Mouse (Mus musculus) inflammation-experienced regulatory T-cells, adult 16 weeks (primary cell): ENCODE results near the gene Chchd10. TPM values are rescaled to one million over a fixed set of nuclear protein-coding genes. Genes with fewer than 3 reads are reported as not detected.

Source experiments
- polyA plus RNA-seq: library from polyadenylated mRNA; unstranded; fragments of 100-300 nt; shearing (Covaris generic); gene quantifications from one replicate; pipeline ENCODE4 v1.2.1, GENCODE M21; 2017

Gene Chchd10
- 58.8 TPM for polyA plus RNA-seq

GRCm38 (mm10) chr10:75932891-75933290 is at the start of gene Chchd10:
TSS of gene Chchd10 (plus strand) at chr10:75933130.

GRCm38 (mm10) chr10:75893089-75893750 is 39.7 kb upstream of the Chchd10 start, which contains the start of gene Derl3:
TSS of gene Derl3 (plus strand) at chr10:75893413.

GRCm38 (mm10) chr10:75921026-75921725 is 11.8 kb upstream of the Chchd10 start, which contains the start of gene Smarcb1:
TSS of gene Smarcb1 (minus strand) at chr10:75921617.

GRCm38 (mm10) chr10:75935680-75936541 is 3.0 kb downstream of the Chchd10 start, which contains the start of gene Mmp11:
TSS of gene Mmp11 (minus strand) at chr10:75936496.

GRCm38 (mm10) chr10:75940520-75940919 is 7.6 kb downstream of the Chchd10 start, which contains the start of gene Gm867:
TSS of gene Gm867 (minus strand) at chr10:75940672.

GRCm38 (mm10) chr10:75942736-75943477 is 10.0 kb downstream of the Chchd10 start, which contains the start of gene Vpreb3:
TSS of gene Vpreb3 (plus strand) at chr10:75943057.

GRCm38 (mm10) chr10:75954381-75954811 is 21.5 kb downstream of the Chchd10 start, which contains the start of gene Gm5134:
TSS of gene Gm5134 (plus strand) at chr10:75954514.

Other genes with a start within 250 kb of the Chchd10 start
- 65.0 TPM for gene Cabin1, start 168.8 kb upstream of the Chchd10 start, polyA plus RNA-seq
- gene Ddt, start 159.7 kb upstream of the Chchd10 start, polyA plus RNA-seq = 77.2 TPM
- gene Gm20441, start 152.2 kb upstream of the Chchd10 start, polyA plus RNA-seq = not detected
- gene Gstt3, start 151.7 kb upstream of the Chchd10 start, polyA plus RNA-seq = 13.3 TPM
- gene Gstt1, start 134.5 kb upstream of the Chchd10 start, polyA plus RNA-seq = 0.66 TPM
- gene Gstt4, start 110.6 kb upstream of the Chchd10 start, polyA plus RNA-seq = not detected
- gene Gstt2, start 95.7 kb upstream of the Chchd10 start, polyA plus RNA-seq = 70.0 TPM
- gene Mif, start 72.9 kb upstream of the Chchd10 start, polyA plus RNA-seq = 618 TPM
- 2.0 TPM for gene Derl3, start 39.7 kb upstream of the Chchd10 start, polyA plus RNA-seq
- 112 TPM for gene Smarcb1, start 11.5 kb upstream of the Chchd10 start, polyA plus RNA-seq
- 10.4 TPM for gene Mmp11, start 3.4 kb downstream of the Chchd10 start, polyA plus RNA-seq
- not detected for gene Gm867, start 7.5 kb downstream of the Chchd10 start, polyA plus RNA-seq
- 0.98 TPM for gene Vpreb3, start 9.9 kb downstream of the Chchd10 start, polyA plus RNA-seq
- 1.9 TPM for gene Gm5134, start 21.4 kb downstream of the Chchd10 start, polyA plus RNA-seq
- gene Zfp280b, start 99.5 kb downstream of the Chchd10 start, polyA plus RNA-seq = 40.4 TPM
- gene Slc5a4b, start 177.8 kb downstream of the Chchd10 start, polyA plus RNA-seq = not detected
- gene Slc5a4a, start 214.3 kb downstream of the Chchd10 start, polyA plus RNA-seq = not detected